Mouse (Mus musculus) C2C12 (cell line): ENCODE results near the gene Ablim2.

Source experiments
- CTCF ChIP-seq: IDR thresholded peaks from one replicate; pipeline ENCODE4 v1.5.1; 2011; ENCODE audit not compliant: control insufficient read depth, insufficient read depth, insufficient read length
- FOSL1 ChIP-seq: IDR thresholded peaks from one replicate; pipeline ENCODE4 v1.8.0; 2011; ENCODE audit warnings: mild to moderate bottlenecking, low read length; ENCODE audit not compliant: poor library complexity, insufficient read depth, severe bottlenecking
- MAX ChIP-seq: IDR thresholded peaks from one replicate; pipeline ENCODE4 v1.6.1; 2011; ENCODE audit warnings: mild to moderate bottlenecking, control low read depth
- MYOD1 ChIP-seq: IDR thresholded peaks from one replicate; pipeline ENCODE4 v1.6.1; 2011; ENCODE audit warnings: low read depth; ENCODE audit not compliant: control insufficient read depth, insufficient read length

DNA sequence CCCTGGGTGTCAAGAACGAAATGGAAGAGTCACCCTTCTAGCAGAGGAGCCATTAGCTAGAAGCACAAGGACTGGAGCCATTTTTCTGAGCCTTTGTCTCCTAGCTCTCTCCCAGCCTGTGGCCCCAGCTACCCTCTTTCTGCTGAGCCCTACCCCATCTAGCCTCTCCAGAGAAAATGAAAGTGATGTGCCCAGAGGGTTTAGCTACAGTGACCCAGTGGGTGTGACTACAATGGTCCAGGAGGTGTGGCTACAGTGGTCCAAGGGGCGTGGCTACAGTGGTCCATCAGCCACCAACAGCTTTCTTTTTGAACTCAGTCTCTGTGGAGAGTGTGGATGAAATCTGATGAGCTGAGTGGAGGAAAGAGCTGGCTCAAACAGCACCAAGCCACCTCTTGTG is 81.6 kb downstream of the Ablim2 start:
- TF ChIP-seq MYOD1 (no peak), CTCF (no peak), FOSL1 (no peak), MAX (no peak)
